Mouse (Mus musculus) adrenal gland, adult 2 months (tissue): ENCODE data around the gene AI837181. TPM values are rescaled to one million over a fixed set of nuclear protein-coding genes. Genes with fewer than 3 reads are reported as not detected.
A peak's percentile ranks its signal among the peaks of the same experiment; 100 is the strongest.
"Not testable (repeated sequence)": the region's sequence is repeated elsewhere in the genome, so short reads cannot be mapped to it uniquely, and the experiment has no call there.

Experiments
- DNase-seq: peaks from one replicate; pipeline ENCODE4 v3.0.0; 2021
- long read RNA-seq: library from polyadenylated mRNA; stranded (forward); transcript quantifications from one replicate; pipeline ENCODE4 v2.0.0, GENCODE M21; 2021
- polyA plus RNA-seq: library from polyadenylated mRNA; depleted of rRNA; stranded (reverse); fragments of >200 nt; gene quantifications from 2 replicates; pipeline ENCODE4 v1.2.3, GENCODE M21; 2012; rRNA removed
- total RNA-seq, 2 experiments: library from RNA; stranded (reverse); gene quantifications; 2 replicates each; pipeline ENCODE4 v1.2.3; 2021

Gene AI837181
- total RNA-seq (10 to 100 TPM; 48.8 to 53.3 TPM), polyA plus RNA-seq (109 and 115 TPM in 2 replicates)
- long read RNA-seq, transcript AI837181-202 (2 exons, 1,528 nt): major isoform, 23 of 43 reads
- long read RNA-seq, partial matches to known transcripts: 0 of 43 reads
- long read RNA-seq, other reads (novel, unspliced or antisense): 16 of 43 reads

DNA sequence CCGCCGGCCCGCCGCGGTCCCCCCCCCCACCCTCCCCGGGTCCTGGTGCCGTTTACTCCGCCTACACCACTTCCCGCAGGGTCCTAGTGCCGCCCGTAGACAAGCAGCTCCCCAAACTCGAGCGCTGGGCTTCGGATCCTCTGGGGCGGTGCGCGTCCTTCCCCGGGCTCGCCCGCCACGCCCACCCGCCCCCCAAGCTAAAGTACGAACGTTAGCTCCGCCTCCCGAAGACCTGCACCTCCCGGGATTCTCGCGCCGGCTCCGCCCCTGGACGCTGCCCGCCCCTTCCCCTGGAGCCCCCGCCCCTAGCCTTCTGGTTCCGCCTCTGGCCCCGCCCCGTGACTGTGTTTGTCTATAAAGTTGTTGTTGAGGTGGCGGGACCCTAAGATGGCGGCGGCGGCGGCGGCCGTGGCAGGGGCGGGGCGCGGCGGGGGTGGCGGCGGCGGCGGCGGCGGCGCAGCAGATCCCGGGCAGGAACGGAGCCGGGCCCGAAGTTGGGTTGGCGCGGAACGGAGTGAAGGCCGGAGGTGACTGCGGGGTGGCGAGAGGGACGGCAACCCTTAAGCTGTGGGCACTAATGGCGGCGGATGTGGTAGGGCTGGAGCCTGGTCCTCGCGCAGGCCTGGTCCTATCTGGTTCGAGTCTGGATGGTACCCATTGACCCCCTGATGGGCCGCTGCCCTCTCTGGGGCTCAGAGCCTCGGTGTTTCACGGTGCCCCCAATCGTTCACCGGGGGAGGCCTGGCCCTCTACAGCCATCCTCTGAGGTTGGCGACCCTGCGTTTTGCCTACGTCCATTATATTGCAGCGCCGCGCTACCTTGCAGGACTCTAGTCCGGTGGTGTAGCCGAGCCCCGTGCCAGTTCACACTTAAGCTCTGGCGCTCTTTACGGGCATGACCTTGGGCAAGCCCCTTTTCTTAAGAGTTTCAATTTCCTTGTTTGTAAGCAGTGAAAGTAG is at the start of gene AI837181, which contains the start of gene Drap1:
Gene AI837181, plus strand, starts transcription at position 363 of the 960 bp plus-strand sequence.
Gene Drap1, minus strand, starts transcription at position 198 of the 960 bp plus-strand sequence.
- DNase-seq: peak; percentile 96

DNA sequence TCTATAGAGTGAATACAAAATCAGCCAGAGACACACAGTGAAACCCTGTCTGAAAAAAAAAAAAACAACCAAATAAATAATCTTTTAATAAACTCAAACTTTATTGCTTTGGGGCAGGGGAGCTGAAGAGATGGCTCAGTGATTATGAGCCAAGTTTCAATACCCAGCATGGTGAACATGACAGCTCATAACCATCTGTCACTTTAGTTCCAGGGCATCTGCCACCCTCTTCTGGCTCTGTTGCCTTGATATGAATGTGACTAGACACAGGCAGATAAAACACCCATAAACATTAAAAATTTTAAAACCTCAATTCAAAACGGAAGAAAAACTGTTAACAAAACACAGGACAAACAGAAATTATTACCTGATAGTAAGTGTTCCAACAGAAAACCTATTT is 47.5 kb upstream of the AI837181 start:
- no peak for DNase-seq

DNA sequence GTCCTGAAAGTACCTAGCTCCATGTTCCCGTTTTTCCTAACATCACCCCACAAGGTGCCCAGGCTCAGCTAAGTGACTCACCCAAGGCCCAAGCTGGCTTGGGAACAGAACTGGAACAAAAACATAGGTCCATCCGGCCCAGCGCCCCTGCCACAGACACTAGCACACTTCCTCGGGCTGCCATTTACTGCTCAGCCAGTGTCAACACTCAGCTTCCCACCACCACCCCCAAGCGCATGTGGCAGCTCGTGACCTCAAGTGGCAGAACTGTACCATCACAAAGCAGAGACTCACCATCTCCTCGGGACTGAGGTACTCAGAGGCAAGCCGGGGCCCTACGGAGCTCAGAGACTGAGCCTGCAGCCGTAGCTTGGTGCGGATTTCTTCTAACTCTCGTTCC is 41.6 kb upstream of the AI837181 start:
- DNase-seq: no peak

DNA sequence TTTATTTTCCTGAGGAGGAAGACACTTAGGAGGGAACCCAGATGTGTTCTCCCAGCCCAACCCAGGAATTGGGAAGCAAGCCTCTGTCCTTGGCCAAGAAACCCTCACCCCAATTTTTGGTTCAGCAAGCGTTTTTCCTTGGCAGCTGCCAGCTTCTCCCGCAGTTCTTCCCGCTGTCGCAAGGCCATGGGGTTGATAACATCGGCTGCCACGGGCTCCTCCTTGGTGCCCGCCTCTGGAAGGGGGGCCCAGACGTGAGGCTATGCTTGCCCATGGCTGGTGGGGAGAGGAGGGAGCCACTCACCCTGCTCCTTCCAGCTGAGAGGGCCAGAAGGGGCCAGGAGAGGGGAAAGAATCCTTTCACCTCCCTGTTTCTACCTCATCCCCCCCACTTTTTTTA is 40.2 kb upstream of the AI837181 start:
- DNase-seq: no peak

DNA sequence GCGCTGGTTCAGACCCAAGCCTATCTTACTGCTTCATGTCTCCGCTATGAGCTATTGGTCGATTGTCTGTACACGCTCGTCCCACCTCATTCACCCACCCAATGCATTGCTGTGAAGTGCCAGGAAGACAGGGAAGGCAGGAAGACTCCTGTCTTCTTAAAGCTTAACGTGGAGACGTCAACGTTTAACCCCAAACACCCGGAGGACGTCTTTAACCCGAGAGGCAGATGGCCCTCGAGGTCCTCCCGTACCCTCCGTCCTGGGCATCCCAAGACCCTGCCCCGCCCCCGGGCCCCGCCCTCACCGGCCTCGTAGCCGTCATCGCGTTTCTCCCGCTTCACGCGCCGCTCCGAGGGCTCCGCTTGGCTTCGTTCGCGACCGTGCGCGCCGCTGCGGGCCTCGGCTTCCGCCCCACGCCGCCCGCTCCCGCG is 36.9 kb upstream of the AI837181 start:
- peak; percentile 56 for DNase-seq

DNA sequence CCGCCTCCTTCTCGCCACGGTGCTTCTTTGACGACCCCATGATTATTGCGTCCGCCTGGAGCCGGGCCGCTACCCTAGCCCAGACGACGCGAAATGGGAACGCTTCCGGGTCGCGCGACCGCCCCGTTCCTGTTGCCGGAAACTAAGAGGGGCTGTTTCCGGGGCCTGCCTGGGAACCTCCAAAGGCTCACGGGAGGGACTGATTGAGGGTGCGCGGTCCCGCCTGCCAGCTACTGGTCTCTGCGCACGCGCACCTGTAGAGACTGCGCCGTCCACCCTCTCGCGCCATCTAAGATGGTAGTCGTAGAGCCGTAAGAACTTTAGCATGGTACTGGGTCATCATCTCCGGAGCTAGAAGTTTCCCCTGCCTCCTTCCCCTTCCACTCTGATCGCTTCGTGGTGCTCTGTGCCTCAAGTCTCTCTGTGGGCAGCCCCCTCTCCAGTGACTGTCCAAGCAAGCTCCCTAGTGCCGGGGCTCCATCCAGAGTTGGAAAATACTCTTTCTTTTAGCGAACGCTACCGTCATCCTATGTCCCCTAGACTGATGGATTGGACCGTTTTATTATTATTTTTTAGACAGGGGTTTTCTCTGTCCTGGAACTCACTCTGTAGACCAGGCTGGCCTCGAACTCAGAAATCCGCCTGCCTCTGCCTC is 36.2 kb upstream of the AI837181 start, which contains the start of gene Sart1:
Gene Sart1, minus strand, starts transcription at position 116 of the 655 bp plus-strand sequence.
- peak; percentile 97 for DNase-seq

DNA sequence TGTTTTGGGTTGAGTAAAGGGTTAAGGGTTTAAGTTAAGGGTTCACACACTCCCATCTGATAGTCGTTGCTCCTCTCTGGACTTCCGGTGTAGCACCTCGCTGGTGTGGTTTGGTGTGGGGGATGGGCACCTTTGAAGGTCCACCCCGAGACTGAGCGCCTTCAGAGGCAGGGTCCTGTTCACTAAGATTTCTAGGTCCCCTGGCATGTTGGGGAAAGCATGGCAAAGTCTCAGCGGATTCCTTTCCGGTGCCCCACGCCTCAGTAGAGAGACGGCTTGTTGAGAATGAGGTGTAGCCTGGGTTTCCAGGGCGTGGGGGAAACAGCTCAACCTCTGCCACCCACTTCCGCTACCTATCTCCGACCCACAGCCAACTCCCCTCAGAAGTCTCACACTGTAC is 35.3 kb upstream of the AI837181 start:
- DNase-seq: peak; percentile 39

DNA sequence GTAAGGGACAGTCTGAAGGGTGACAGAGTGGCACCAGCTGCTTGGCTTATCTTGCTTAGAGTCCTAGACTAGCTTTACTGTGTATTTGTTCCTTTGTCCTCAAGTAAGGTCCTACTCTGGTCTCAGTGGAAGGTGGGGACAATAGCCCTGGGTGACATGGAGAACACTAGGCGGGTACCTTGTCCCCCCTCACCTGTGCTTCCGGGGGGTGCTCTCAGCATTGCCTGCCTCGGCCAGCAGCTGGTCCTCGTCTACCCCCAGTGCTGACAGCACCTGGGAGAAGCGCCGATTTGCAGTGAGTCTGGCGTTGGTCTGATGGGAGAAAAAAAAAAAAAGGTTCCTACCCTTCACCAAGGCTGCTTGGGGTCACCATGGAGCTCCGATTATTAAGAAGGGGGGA is 34.5 kb upstream of the AI837181 start:
- no peak for DNase-seq

DNA sequence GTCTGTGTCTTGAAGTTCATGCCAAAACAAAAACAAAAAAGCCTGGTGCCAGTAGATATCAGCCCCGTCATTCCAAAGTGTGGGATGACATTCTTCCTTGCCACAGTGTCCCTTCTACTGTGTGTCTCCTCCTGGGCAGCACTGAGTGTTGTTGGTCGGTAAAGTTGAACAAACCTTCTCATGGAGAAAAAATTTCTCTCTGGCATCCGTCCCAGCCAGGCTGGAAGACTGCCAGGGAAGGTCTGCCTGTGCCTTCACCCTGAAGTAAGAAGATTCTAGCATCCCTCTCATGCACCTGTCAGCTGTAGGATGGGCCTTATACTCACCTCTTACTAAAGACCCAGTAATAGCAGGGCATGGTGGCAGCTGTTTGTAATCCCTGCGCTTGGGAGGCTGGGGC is 32.1 kb upstream of the AI837181 start:
- peak; percentile 88 for DNase-seq

DNA sequence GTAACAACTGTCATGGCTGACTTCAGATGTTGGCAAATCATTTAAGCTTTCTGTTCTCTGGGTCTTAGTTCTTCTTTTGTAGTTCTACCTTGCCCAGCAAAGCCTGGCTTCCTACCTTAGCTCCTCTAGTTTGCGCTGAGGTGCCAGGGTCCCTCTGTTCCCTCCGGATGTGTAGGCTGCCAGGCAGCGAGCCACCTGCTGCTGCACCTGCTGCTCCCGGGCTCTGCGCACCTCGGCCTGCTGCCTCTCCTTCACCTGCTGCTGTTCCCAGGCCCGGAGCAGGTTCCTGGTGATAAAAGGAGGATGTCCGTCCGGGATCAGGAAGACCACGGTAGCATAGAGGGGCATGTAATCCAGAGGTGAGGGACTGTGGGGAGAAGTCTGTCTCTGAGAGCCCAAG is 30.8 kb upstream of the AI837181 start:
- no peak for DNase-seq

DNA sequence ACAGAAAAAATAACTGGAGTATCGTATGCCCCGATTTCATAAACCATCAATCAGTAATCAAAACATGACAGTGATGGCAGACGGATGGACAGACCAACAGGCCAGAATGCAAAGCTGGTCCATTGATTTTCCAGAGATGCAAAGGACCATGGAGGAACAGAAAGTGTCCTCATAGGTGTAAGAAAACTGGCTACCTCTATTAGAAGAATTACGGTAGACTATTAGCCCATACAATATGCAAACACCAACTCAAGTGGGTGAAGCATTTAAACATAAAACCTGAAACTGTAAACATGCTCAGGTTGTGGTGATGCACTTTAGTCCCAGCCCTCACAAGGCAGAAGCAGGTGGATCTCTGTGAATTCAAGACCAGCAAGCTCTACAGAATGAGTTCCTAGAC is 29.6 kb upstream of the AI837181 start:
- DNase-seq: no peak

DNA sequence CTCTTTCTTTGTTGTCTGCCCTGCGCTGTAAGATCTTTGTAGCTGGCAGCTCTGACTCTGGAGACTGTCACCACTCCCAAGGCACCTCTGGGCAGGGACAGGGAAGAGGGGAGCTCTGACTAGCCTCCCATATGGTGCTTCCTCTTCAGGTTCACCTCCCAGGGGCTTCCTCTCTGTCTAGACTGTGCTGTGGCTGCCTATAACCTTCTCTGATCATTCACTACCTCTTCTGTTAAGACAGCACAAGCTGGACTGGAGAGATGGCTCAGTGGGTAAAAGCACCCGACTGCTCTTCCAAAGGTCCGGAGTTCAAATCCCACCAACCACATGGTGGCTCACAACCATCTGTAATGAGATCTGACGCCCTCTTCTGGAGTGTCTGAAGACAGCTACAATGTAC is 23.9 kb upstream of the AI837181 start:
- DNase-seq: not testable (repeated sequence)

DNA sequence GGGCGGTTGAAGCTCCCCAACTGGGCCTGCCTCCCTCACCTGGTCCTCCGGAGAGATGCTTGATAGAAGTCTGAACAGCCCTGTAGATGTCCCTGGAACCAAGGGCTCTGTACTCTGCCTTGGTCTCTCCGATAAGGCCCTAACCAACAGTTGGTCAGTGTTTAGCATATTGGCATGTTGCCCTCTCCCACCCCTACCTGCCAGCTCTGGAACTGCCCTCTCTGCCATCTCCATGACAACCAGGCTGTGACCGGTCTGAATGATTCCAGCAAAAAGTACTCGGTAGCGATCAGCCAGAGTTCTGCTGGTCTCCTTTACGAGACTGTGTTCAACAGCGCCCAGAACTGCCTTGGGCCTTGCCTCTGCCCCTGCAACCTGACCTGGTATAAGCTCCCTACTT is 22.7 kb upstream of the AI837181 start, which contains the start of gene Tsga10ip:
Gene Tsga10ip, minus strand, starts transcription at position 234 of the 400 bp plus-strand sequence.
- DNase-seq: no peak

DNA sequence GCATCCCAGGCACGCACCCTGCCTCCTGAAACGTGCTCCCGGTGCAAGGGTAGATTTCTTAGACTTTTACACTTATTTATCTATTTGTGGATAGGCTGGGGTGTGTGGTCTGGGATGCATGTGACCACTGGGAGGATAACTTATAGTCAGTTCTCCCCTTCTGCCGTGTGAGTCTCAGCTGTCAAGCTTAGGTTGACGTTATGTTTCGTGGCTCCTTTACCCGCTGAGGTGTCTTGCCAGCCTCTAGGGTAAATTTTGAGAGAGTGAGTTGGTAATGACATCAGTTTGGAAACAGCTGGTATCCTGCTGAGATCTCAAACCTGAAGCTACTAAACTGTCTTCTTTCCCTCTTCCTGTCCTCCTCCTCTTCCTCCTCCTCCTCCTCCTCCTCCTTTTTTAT is 19.0 kb upstream of the AI837181 start:
- no peak for DNase-seq

DNA sequence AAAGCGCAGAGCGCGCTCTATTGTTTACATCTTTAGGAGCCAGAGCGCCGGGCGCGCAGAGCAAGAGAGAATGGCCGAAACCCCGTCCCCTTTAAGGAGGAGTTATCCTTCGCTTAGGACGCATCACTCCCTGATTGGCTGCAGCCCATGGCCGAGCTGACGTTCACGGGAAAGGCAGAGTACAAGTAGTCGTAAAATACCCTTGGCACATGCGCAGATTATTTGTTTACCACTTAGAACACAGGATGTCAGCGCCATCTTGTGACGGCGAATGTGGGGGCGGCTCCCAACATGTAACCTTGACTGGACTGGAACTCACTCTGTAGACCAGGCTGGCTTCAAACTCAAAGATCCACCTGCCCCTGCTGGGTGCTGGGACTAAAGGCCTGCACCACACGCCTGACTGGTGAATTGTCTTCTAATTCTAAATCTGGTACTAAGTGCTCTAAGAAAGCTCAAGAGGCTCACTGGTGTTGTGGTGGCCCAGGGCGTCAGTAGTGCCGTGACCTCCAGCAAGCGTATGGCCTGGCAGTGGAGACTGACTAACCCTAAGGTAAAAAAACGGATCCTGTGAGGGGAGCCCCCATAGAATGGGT is 18.3 kb upstream of the AI837181 start:
- peak; percentile 67 for DNase-seq

DNA sequence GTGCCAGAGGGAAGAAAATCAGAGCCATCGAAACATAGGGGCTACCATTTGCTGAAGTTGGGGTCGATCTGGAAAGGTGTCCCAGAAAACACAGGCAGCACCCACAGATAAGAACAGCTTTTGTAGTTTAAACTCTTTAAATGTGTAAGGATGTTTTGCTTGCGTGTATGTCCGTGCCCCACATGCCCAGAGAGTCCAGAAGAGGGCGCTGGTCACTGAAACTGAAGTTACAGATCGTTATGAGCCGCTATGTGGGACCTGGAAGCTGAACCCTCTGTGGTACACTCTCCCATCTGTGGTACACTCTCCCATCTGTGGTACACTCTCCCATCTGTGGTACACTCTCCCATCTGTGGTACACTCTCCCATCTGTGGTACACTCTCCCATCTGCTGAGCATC is 17.8 kb upstream of the AI837181 start:
- DNase-seq: peak; percentile 36

DNA sequence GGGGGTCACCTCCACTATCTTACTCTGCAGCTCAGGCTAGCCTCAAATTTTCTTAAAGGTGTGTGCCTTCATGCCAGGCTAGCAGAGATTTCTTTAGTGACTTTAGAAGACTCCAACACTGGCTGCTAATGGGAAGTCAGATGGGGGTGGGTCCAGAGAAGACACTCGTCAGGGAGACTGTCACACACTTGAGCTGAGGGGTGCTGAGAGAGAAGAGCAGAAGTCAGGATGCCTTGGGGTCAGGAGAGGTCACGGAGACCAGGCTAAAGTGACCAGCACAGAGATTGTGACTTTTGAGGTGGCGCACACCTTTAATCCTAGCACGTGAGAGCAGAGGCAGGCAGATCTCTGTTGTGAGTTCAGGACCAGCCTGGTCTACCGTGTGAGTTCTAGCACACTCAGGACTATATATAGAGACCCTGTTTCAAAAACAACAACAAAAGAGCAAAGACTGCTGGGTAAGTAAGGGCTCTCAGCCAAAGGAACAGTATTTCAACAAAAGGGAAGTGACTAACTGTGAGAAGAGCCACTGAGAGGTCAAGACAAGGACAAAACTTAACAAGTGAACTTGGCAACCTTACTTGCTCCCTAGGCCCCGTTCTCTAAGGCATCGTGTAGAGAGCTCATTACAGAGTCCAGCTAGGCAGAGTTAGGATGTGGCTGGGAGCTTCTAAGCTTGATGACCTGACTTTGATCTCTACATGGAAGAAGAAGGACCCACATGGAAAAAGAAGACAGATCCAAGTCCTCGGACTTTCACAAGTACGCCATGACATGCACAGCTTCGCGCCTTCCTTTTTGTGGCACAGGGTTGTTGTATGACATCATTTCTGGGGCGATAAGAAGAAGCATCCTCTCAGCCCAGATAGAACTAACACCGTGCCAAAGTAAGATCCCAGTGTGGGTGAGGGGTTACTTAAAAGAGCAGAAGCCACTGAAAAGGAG is 16.6 kb upstream of the AI837181 start:
- DNase-seq: no peak

DNA sequence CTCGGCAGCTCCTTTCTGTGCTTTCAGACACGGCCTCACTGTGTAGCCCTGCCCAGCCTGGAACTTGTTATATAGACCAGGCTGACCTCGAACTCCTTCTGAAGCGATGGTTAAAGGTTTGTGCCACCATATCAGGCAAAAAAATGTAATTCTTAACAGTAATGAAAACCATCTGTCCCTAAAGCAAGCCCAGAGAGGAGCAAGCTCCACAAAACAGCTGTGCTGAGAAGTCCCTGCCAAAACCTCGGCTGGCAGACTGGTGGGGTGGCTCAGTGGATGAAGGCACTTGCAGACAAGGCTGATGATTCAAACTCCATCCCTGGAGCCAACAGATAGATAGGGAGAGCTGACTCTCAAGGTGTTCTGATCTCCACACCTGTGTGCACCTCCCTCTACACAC is 15.9 kb upstream of the AI837181 start:
- DNase-seq: no peak

DNA sequence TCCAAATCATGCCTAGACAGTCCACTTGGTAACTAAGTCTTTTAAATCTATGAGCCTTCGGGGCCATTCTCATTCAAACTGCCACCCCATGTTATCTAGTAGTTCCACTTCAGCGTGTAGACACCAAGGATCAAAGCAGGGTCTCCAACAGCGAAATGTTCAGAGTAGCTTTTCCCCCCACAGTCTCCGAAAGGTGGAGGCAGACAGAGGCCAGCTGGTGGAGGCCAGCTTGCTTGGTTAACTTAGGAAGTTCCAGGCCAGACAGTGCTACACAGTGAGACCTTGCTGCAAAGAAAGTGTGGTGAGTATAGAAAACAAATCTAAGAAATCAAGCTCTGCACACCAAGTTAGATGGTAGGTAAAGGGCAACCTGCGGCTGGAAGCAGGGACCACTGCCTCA is 14.3 kb upstream of the AI837181 start:
- no peak for DNase-seq

DNA sequence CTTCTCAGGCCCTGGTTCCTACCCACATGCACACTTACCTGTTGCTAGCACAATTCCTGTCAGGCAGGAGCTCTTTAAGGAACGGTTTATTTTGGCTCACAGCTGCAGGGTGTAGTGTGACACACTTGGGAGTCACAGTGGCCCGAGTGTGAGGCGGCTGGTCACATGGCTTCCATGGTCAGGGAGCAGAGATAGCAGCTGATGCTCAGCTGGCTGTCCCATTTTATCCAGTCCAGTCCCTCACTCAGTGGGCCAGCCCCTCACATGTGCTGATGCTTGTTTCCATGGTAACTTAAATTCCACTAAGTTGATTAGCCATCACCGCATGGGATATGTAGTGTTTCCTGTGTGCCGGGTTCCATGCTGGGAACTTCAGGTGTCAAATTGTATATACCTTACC is 13.0 kb upstream of the AI837181 start:
- no peak for DNase-seq

DNA sequence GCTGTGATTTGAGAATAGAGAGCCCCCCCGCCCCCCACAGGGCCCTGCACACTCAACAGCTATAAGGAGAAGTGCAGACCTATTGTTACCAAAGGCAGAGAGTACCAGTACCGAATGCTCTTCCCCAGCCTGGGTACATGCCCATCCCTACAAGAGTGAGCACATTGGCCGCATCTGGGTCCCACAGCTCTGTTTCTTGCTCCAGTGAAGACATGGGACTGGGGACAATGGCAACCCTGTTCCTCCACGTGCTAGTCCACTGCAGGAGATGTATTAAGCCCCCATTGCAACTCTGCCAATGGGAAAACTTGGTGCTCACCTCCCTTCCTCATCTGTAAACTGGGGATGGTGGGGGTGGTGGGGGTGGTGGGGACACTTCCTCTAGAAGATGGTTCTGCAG is 11.1 kb upstream of the AI837181 start:
- no peak for DNase-seq
